Mouse (Mus musculus) heart, postnatal 25 days (tissue): ENCODE measurements around the gene Zfp747. TPM values are rescaled to one million over a fixed set of nuclear protein-coding genes. Genes with fewer than 3 reads are reported as not detected.
A peak's percentile ranks its signal among the peaks of the same experiment; 100 is the strongest.
"Not testable (repeated sequence)": the region's sequence is repeated elsewhere in the genome, so short reads cannot be mapped to it uniquely, and the experiment has no call there.

Experiments
- DNase-seq: peaks from one replicate; pipeline ENCODE4 v3.0.0; 2022; ENCODE audit warnings: low spot score
- intact Hi-C: fragments of 180-260 bp; cut with DNase I; formaldehyde crosslinking; loops from one replicate; pipeline ENCODE4 v1.15.1; 2025
- total RNA-seq, 2 experiments: library from RNA; stranded (reverse); gene quantifications; 2 replicates each; pipeline ENCODE4 v1.2.3; 2021

Gene Zfp747
- total RNA-seq, 2 experiments from 2014 or later: 3.4 to 4.7 TPM

DNA sequence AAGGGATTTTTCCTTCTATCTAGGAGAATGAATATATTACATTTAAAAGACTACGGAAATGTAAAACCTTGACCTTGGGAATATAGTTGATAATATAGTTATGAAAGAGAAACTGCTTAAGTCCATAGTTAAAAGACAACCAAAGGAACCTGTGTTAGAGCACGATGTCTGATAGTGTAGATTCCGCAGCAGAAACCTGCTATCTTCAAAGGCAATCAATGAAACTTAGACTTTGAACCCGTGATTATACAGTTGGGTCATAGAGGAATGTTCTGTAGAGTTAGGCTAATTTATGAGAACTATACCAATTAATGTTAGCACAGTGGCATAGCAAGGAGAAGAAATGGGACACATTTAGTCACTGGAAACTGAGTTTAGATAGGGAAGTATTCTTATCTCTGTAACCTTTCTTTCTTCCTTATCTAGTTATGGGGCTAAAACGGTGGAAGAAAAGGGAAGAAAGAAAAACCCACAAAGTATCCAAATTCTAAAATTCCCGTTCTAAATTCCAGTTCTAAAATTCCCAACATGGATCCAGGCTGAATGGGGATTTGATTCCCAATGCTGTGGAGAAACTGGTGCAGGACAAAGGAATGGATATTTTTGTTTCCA, 2.6 kb upstream of the Zfp747 start:
- no peak for DNase-seq
- intact Hi-C loops: loop anchor here (2.0 kb wide), 1 partner anchor 30 kb away; no protein-coding TSS in a partner anchor

DNA sequence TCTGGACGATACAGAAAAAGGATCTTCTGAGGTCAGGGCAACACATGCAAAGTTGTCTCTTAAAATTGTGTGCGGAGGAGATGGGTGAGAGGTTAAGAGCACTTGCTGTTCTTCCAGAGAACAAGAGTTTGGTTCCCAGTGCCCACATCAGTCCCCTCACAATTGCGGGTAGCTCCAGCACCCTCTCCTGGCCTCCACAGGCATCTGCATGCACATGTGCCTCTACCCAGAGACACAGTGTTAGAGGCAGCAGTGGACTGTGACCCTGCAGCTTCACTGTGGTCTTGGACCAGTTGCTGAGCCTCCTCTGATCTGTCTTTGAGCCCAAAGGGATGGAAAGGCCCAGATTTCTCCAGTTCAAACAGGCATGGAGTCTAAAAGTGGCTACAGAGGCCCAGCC, 4.0 kb downstream of the Zfp747 start:
- DNase-seq, intact Hi-C loops: not testable (repeated sequence)

DNA sequence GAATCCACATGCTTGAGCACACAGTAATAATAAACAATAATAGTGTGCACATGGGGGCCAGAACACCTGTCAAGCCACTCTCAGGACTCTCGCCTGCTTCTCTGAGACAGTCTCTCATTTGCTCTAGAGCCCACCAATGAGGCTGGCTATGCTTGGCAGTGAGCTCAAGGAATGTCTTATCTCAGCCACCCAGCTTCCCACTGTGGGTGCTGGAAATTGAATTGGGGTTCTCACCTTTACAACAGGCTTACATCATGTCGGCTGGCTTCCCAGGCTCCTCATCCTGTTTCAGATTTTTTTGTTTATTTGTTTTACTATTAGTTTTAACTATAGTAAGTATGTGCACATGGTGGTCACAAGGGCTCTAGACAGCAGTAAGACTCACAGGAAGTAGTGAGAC, 4.6 kb downstream of the Zfp747 start:
- intact Hi-C loops: no loop called here
- no peak for DNase-seq

DNA sequence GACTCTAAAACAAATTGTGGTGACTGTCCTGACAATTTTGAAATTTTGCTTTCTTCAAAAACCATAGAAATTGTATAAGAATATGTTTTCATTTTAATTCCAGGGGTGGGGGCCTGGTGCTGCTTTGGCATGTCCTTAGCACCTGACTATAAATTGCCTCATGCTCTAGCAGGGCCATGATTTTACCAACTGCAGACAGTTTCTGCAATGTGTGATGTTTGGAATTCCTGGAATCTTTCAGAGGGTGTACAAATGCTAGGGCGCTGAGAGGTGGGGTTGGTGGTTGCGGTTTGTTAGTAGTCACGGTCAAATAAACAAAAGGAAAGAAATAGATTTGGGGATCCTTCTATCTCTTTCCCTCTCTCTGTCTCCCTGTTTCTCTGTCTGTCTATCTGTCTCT, 9.6 kb downstream of the Zfp747 start:
- no peak for DNase-seq
- intact Hi-C loops: no loop called here

DNA sequence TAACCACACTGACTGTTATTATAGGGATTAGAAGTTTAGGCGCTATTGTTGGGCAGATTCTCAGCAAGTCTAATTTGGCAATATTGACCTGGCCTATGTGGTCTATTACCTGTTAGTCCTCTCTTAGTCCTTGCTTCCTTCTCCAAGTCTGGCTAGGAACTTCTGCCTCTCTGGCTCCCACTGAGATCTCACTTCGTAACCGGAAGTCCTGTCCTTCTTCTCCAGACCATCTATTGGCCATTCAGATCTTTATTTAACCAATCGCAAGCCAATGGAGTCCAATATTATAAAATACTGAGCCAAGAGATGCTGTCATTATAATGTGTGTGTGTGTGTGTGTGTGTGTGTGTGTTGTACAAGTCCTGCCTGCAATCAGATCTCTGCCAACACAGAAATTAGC, 11.7 kb downstream of the Zfp747 start:
- no peak for DNase-seq
- intact Hi-C loops: loop anchor here (5.0 kb wide), 2 partner anchors 43 to 118 kb away; partner anchors contain the start of gene Zfp764

DNA sequence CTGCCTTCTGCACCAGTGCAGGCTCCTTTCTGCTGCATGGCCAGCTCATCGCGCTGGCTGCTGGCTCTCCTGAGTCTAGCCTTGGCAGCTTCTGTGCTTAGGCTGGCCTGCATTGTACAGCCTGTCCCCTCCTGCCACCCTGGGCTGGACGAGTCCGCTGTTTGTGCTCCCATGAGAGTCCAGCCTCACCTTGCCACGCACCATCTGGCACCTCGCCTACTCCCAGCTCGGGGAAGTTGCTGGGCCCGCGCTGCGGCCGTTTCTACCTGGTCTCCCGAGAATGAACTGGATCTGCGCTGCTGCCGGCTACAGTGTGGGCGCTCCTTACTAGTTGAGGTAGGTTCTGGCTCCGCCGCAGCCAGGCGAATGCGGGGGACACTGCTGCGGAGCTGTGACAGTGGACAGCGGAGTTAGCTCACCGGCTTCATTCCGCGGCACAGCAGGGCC, 12.4 kb downstream of the Zfp747 start:
- no peak for DNase-seq
- intact Hi-C loops: loop anchor here (5.0 kb wide), 2 partner anchors 44 to 119 kb away; partner anchors contain the start of gene Zfp764

DNA sequence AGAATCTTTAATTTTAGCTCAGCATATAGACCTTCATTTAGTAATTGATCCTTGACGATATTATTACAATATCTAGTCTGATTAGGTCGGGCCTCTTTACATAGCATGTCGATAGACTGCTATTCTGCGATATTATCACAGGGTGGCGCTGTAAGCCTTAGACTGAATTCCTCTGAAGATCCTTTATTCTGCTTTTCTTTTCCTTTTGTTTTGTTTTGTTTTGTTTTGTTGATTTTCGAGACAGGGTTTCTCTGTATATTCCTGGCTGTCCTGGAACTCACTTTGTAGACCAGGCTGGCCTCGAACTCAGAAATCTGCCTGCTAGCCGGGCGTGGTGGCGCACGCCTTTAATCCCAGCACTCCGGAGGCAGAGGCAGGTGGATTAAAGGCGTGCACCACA, 13.4 kb downstream of the Zfp747 start:
- intact Hi-C loops: loop anchor here (1.0 to 5.0 kb wide), 3 partner anchors 45 to 136 kb away; partner anchors contain the start of gene Zfp764
- DNase-seq: not testable (repeated sequence)

DNA sequence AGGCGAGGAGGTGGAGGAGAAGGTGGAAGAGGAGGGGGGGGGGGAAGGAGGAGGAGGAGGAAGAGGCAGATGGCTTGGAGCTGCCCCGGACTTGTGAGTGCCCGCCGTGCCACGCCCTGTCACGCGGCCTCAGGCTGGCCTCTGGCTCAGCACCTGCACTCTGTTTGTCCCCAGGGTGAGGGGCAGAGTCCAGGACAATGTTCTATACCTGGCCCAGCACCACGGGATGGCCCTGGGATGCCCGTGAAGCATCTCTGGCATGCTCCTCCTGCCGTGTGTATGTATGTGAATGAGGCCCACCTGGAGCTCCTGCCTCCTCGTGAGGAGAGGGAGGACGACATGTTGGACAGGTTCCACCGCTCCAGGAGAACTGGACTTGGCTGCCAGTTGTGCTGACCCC, 14.4 kb downstream of the Zfp747 start:
- no peak for DNase-seq
- intact Hi-C loops: loop anchor here (5.0 kb wide), 2 partner anchors 46 to 121 kb away; partner anchors contain the start of gene Zfp764

DNA sequence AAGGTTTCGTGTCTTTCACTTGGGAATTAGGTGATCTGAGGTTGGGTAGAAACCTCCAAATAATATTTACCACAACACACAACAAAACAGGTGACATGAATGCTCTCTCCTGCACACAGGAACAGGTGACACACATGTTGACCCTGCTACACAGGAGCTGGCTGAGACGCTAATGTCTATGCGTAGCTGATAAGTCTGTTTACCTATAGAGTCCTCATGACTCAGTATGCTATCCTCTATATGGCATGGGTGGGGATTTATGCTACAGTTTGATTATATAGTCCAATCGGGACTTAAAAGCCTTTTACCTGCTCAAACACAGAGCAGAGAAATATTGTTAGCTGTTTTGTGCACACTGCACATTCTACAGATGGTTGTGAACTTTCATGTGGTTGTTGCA, 15.6 kb downstream of the Zfp747 start:
- no peak for DNase-seq
- intact Hi-C loops: loop anchor here (5.0 kb wide), 2 partner anchors 47 to 122 kb away; partner anchors contain the start of gene Zfp764

DNA sequence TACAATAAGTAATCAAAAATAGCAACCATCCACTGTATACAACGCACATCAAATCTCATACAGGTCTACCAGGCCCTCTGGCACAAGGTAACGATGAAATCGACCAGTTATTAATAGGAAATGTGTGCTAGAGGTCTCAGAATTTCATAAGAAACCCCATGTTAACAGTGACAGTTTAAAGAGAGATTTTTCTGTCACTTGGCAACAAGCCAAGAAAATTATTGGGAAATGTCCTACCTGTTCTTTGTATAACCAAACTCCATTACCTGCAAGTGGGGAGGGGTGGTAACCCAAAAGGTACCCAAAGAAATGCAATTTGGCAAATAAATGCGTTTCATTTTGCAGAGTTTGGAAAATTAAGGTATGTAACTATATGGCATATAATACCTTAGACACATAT, 17.4 kb downstream of the Zfp747 start:
- DNase-seq: no peak
- intact Hi-C loops: no loop called here

DNA sequence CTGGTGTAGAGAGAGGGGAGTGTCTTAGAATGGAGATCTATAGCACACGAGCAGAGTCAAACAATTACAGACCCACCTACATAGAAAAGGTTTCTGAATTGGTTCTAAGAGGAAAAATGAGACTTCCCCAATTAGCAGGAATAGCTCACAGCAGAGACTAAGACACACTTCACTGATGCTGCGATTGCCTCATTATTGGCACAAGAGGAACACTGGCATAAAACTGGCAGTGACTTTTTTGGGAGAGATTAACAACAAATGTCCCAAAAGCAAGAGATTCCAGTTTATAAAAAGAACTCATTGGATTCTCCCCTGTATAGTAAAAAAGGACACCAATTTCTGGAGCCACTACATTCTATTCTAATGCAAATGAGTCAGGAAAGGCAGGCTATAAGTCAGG, 18.0 kb downstream of the Zfp747 start:
- DNase-seq: no peak
- intact Hi-C loops: no loop called here

DNA sequence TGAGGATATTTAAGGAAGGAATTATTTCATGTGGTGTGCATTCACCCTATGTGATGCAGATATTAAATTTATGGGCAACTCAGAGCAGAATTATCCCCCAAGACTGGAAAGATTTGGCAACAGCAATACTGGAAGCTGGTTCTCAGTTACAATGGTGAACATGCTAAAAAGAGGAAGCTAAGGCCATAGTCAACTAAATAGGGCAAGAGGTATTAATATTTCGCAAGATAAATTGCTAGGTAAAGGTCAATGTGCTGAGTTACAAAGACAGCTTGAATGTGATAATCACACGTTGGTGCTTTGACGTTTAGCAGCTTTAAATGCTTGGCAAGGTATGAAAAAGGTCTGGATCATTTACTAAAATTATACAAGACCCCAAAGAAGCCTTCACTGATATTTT, 20.1 kb downstream of the Zfp747 start:
- DNase-seq: no peak
- intact Hi-C loops: no loop called here

DNA sequence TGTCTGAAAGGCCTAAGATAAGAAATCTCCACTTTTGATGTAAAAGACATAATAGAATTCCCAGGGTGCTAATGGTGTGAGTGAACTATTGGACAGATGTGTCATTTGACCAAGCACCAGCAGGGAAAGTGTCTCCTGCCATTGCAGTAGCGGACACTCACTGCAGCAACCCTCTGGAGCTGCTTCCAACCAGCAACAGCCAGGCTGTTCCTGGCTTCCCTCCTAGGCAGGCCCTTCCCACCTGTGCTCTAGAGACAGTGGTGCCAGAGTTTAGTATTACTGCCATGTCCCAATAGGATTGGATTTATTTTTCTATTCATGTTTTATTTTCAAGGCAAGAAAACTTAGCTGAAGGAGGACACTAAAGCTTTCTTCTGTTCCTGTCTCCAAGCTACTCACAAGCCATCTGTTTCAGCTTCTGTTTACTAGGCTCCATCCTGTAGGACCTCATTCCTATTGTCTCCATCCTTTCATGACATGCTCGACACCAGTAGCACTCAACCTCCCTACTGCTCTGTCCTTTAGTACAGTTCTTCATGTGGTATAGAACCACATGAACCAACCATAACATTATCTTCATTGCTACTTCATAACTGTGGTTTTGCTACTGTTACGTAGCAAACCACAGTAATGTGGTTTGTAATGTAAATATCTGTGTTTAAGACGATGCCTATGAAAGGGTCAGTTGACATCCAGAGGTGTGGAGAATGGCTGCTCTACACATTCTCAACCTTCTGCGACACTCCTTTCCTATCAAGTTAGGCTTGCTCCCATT, 24.4 kb downstream of the Zfp747 start:
- intact Hi-C loops: no loop called here
- no peak for DNase-seq

DNA sequence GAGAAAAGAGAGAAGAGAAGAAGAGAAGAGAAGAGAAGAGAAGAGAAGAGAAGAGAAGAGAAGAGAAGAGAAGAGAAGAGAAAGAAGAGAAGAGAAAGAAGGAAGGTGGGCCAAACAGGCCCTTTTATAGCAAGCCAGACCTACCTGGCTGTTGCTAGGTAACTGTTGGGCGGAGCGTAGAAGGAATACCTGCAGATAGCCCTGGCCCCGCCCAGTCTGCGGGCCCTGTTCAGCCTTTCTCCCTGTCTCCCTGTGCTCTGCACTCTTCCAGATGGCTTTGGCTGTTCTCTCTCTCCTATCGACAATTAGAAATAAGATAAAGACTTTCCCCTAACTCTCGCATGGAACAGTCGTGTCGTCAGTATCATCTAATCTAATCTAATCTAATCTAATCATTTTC, 29.2 kb downstream of the Zfp747 start:
- intact Hi-C loops: no loop called here
- DNase-seq: no peak

DNA sequence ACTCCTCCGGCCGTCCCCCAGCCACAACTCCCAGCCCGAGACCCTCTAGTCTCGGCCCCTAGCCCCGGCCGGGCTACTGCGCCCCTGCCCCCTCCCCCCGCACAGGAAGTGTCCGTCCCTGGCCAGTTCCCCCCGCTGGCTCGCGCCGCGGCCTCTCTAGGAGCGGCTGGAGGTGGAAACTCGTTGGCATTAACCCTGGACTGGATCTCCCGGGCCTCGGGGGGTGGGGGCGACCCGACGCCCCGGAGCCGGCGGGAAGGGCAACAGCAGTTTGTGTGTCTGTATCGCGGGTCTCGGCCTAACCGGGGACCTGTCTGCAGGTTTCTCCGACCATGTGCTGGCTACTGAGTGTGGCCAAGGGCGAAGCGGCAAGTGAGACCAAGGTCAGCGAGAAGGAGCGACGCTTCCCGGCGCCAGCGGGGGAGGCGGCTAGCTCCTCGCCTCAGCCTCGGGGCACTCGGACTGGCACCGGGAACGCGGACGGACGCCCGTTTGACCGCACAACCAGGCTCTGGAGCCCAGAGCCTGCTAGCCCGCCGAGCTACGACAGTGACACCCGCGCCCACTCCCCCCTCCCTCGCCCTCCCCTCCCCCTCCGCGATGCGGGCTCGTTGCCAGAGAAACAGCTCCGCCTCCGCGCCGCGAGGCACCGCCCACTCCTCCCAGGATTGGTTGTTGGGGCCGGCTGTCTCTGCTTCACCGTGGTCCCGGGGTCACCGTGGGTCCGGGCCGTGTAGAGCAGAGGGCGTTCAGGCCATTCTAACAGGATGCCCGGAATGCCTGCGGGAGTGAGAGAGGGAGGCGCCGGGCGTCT, 30.1 kb downstream of the Zfp747 start, which contains the start of gene Zfp768:
Gene Zfp768 (minus strand): TSS at position 78 of the 814 bp plus-strand sequence.
- intact Hi-C loops: no loop called here

DNA sequence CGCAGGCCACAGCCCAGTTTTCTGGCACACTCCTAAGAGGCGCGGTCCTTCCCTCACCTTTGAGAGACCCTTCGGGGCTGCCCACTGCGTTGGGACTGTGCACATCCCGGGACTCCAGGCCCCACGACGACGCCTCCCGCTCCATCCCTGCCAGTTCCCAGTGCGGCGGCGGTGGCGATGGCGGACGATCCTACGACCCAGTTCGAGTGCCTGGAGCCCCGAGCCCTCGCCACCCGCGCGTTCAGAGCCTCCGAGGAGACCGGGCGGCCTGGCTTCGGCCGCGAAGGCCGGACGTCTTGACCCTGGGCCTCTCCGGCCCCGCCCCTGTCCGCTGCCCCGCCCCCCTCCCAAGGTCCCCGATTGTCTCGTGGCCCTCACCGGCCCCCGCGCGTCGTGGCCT, 30.8 kb downstream of the Zfp747 start:
- no peak for DNase-seq
- intact Hi-C loops: no loop called here

More for the DNA sequence above, 30.1 kb downstream of the Zfp747 start, which contains the start of gene Zfp768:
- peak; percentile 90 for DNase-seq

DNA sequence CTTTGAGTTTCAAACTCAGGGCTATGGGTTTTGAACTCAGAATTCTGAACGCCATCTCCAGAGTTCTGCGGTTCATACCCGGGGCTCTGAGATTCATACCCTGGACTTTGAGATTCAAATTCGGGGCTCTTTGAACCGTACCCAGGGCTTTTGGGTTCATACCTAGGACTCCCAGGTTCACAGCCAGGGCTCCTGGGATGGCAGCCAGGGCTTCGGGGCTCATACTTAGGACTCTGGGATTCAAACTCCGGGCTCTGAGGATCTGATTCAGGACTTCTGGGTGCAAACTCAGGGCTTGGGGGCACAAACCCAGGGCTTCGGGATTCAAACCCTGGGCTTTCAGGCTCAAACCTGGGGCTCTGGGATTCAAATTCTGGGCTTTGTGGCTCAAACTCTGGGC, 31.5 kb downstream of the Zfp747 start:
- no peak for DNase-seq
- intact Hi-C loops: loop anchor here (5.0 kb wide), 1 partner anchor 82 kb away; the partner anchor contains the start of gene Dctpp1

DNA sequence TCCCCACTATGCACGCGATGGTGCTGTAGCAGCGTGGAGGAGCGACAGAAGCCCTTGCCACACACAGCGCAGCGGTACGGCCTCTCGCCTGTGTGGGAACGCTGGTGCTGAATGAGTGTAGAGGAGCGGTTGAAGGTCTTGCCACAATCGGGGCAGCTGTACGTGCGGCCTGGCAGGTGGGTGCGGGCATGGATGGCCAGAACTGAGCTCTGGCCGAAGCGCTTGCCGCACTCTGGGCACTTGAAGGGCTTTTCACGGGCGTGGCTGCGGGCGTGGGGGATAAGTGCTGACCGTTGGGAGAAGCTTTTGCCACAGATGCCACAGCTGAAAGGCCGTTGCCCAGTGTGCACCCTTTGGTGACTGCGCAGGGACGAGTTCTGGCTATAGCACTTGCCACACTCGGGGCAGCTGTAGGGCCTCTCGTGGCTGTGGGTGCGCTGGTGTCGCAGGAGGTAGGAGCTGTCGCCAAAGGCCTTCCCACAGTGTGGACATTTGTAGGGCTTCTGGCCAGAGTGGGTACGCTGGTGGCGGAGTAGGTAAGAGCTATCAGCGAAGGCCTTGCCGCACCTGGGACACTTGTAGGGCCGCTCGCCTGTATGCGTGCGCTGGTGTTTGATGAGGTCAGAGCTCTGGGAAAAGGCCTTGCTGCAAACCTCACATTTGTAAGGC, 32.4 kb downstream of the Zfp747 start:
- intact Hi-C loops: loop anchor here (5.0 kb wide), 1 partner anchor 81 kb away; the partner anchor contains the start of gene Dctpp1
- DNase-seq: no peak

DNA sequence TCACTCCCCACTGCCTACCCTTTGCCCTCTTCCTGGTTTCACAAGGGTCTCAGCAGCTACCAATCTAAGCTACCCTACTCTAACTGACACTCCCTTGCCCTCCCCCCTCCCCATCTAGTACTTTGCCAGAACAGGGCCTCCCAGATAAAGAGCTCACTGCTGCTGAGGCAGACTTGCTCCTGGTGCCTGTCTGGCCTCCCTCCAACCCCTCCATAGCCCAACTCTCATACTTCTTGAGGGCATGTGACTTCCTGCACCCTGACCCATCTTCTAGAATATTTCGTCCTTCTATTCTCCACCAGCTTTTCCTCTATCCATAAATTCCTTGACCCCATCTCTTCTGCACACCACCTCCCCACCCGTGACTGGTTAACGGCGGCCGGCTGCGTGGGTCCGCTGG, 33.0 kb downstream of the Zfp747 start:
- DNase-seq: no peak
- intact Hi-C loops: loop anchor here (5.0 kb wide), 1 partner anchor 81 kb away; the partner anchor contains the start of gene Dctpp1
